Mouse (Mus musculus) lung, embryonic 15.5 days (tissue): ENCODE data around the gene Slc25a31. TPM values are rescaled to one million over a fixed set of nuclear protein-coding genes. Genes with fewer than 3 reads are reported as not detected.

Source experiments
- ATAC-seq: fragments of 200-750 bp; cut with Nextera tagmentation; 2 replicates; pipeline ENCODE4 v1.8.0; 2017; ENCODE audit warnings: moderate number of reproducible peaks, borderline replicate concordance; ENCODE audit not compliant: low FRiP score, low TSS enrichment; ENCODE audit errors: extremely low read depth
- H3K27ac ChIP-seq: fragments of 300-500 bp; sonication (generic); 2 replicates; pipeline ENCODE4 v1.5.1; 2015; ENCODE audit warnings: moderate library complexity, mild to moderate bottlenecking, inconsistent platforms
- H3K27me3 ChIP-seq: fragments of 300-500 bp; sonication (generic); 2 replicates; pipeline ENCODE4 v1.6.1; 2015; ENCODE audit warnings: inconsistent platforms
- H3K36me3 ChIP-seq: fragments of 300-500 bp; sonication (generic); 2 replicates; pipeline ENCODE4 v1.6.1; 2015; ENCODE audit warnings: inconsistent platforms
- H3K4me1 ChIP-seq: fragments of 300-500 bp; sonication (generic); 2 replicates; pipeline ENCODE4 v1.6.1; 2015; ENCODE audit warnings: inconsistent platforms
- H3K4me2 ChIP-seq: fragments of 300-500 bp; sonication (generic); 2 replicates; pipeline ENCODE4 v1.6.1; 2015; ENCODE audit warnings: inconsistent platforms, mild to moderate bottlenecking, moderate library complexity
- H3K4me3 ChIP-seq: fragments of 300-500 bp; sonication (generic); 2 replicates; pipeline ENCODE4 v1.5.1; 2015; ENCODE audit warnings: mild to moderate bottlenecking, inconsistent platforms
- H3K9ac ChIP-seq: fragments of 300-500 bp; sonication (generic); 2 replicates; pipeline ENCODE4 v1.6.1; 2015; ENCODE audit warnings: inconsistent platforms
- H3K9me3 ChIP-seq: fragments of 300-500 bp; sonication (generic); 2 replicates; pipeline ENCODE4 v1.6.1; 2016; ENCODE audit warnings: inconsistent platforms
- WGBS: fragments of 180-500 bp; shearing (Covaris S2); methylation state at CpG from one replicate; pipeline ENCODE4 v1.1.7; 2015; 5-methylcytosine and 5-hydroxymethylcytosine counted together
- polyA plus RNA-seq: library from polyadenylated mRNA; unstranded; fragments of >200 nt; fragmentation: Nextera tagmentation; extraction: Ambion mirVana; gene quantifications from 2 replicates; pipeline ENCODE4 v1.2.1, GENCODE M21; 2015

Slc25a31 gene
- polyA plus RNA-seq, 1 experiment from 2014 or later, result 0.11 TPM

- Histone ChIP-seq H3K4me3 (no peak overlapping the region), H3K4me2 (no peak overlapping the region), H3K27ac (no peak overlapping the region), H3K9me3 (no peaks in the 10 kb centered on the region), H3K36me3 (no peaks in the 10 kb centered on the region), H3K27me3 (no peaks in the 10 kb centered on the region), H3K9ac (no peak overlapping the region), H3K4me1 (0 out of 2 replicates have a peak, but pooled peaks cover 5% of the 10 kb centered on the region)
- no peak for ATAC-seq
- 51% methylated on average over 9 of the region's 9 CpGs for WGBS
Measured at GRCm38 (mm10) chr3:40686836-40687235, 21.8 kb upstream of the Slc25a31 start.

- Histone ChIP-seq H3K27me3 (no peaks in the 10 kb centered on the region), H3K4me2 (no peak overlapping the region), H3K36me3 (no peaks in the 10 kb centered on the region), H3K4me3 (no peak overlapping the region), H3K27ac (no peak overlapping the region), H3K9me3 (no peaks in the 10 kb centered on the region), H3K9ac (no peak overlapping the region), H3K4me1 (0 out of 2 replicates have a peak, but pooled peaks cover 5% of the 10 kb centered on the region)
- WGBS, result 75% methylated on average over 3 of the region's 3 CpGs
- no peak for ATAC-seq
Measured at GRCm38 (mm10) chr3:40687588-40687987, 21.1 kb upstream of the Slc25a31 start.

GRCm38 (mm10) chr3:40691566-40691965, 17.1 kb upstream of the Slc25a31 start:
- Histone ChIP-seq H3K9ac (no peak overlapping the region), H3K4me1 (0 out of 2 replicates have a peak, but pooled peaks cover 3% of the 10 kb centered on the region), H3K27ac (no peak overlapping the region), H3K9me3 (no peaks in the 10 kb centered on the region), H3K27me3 (no peaks in the 10 kb centered on the region), H3K4me2 (no peak overlapping the region), H3K36me3 (no peaks in the 10 kb centered on the region), H3K4me3 (no peak overlapping the region)
- ATAC-seq, result no peak
- 67% methylated on average over 6 of the region's 6 CpGs for WGBS

- H3K9me3 ChIP-seq, result no peaks in the 10 kb centered on the region
- 0 out of 2 replicates have a peak, but pooled peaks cover 3% of the 10 kb centered on the region for H3K4me1 ChIP-seq
- H3K4me2 ChIP-seq, result no peak overlapping the region
- no peak overlapping the region for H3K4me3 ChIP-seq
- no peak overlapping the region for H3K9ac ChIP-seq
- 64% methylated on average over 10 of the region's 10 CpGs for WGBS
- H3K27ac ChIP-seq, result no peak overlapping the region
- H3K36me3 ChIP-seq, result no peaks in the 10 kb centered on the region; the same call in 1 of the 2 replicates
- no peaks in the 10 kb centered on the region for H3K27me3 ChIP-seq
- no peak for ATAC-seq
Measured at GRCm38 (mm10) chr3:40693435-40693834, 15.2 kb upstream of the Slc25a31 start.

- no peak for ATAC-seq
- H3K4me2 ChIP-seq, result no peak overlapping the region
Measured at GRCm38 (mm10) chr3:40693960-40694359, 14.7 kb upstream of the Slc25a31 start.

GRCm38 (mm10) chr3:40694438-40694837, 14.2 kb upstream of the Slc25a31 start:
- no peak overlapping the region for H3K4me3 ChIP-seq
- no peak overlapping the region for H3K27ac ChIP-seq
- no peak overlapping the region for H3K4me2 ChIP-seq
- H3K36me3 ChIP-seq, result no peaks in the 10 kb centered on the region; the same call in 1 of the 2 replicates
- no peaks in the 10 kb centered on the region for H3K27me3 ChIP-seq
- no peak for ATAC-seq
- WGBS, result 27% methylated on average over 2 of the region's 2 CpGs
- H3K4me1 ChIP-seq, result 0 out of 2 replicates have a peak, but pooled peaks cover 3% of the 10 kb centered on the region
- H3K9ac ChIP-seq, result no peak overlapping the region
- H3K9me3 ChIP-seq, result no peaks in the 10 kb centered on the region

More at GRCm38 (mm10) chr3:40693960-40694359, 14.7 kb upstream of the Slc25a31 start:
- 0 out of 2 replicates have a peak, but pooled peaks cover 3% of the 10 kb centered on the region for H3K4me1 ChIP-seq
- H3K9me3 ChIP-seq, result no peaks in the 10 kb centered on the region
- H3K9ac ChIP-seq, result no peak overlapping the region
- no peak overlapping the region for H3K27ac ChIP-seq
- no peaks in the 10 kb centered on the region; the same call in 1 of the 2 replicates for H3K36me3 ChIP-seq
- 67% methylated on average over 7 of the region's 7 CpGs for WGBS
- H3K4me3 ChIP-seq, result no peak overlapping the region
- H3K27me3 ChIP-seq, result no peaks in the 10 kb centered on the region

GRCm38 (mm10) chr3:40695162-40695561, 13.5 kb upstream of the Slc25a31 start:
- Histone ChIP-seq H3K27ac (no peak overlapping the region), H3K27me3 (no peaks in the 10 kb centered on the region), H3K9me3 (no peaks in the 10 kb centered on the region), H3K9ac (no peak overlapping the region), H3K4me2 (no peak overlapping the region), H3K4me1 (0 out of 2 replicates have a peak, but pooled peaks cover 3% of the 10 kb centered on the region), H3K4me3 (no peak overlapping the region), H3K36me3 (no peaks in the 10 kb centered on the region; the same call in 1 of the 2 replicates)
- ATAC-seq, result no peak
- WGBS, result 98% methylated on average over 2 of the region's 2 CpGs

GRCm38 (mm10) chr3:40698834-40699233, 9.8 kb upstream of the Slc25a31 start:
- Histone ChIP-seq H3K9me3 (no peaks in the 10 kb centered on the region), H3K36me3 (no peaks in the 10 kb centered on the region; the same call in 1 of the 2 replicates), H3K4me2 (no peak overlapping the region), H3K4me3 (no peak overlapping the region), H3K27me3 (no peaks in the 10 kb centered on the region), H3K9ac (no peak overlapping the region), H3K27ac (no peak overlapping the region), H3K4me1 (0 out of 2 replicates have a peak, but pooled peaks cover 3% of the 10 kb centered on the region)
- no peak for ATAC-seq
- WGBS, result 61% methylated on average over 3 of the region's 3 CpGs

- Histone ChIP-seq H3K27ac (no peak overlapping the region), H3K36me3 (no peaks in the 10 kb centered on the region), H3K9me3 (no peaks in the 10 kb centered on the region), H3K9ac (no peak overlapping the region), H3K4me1 (no peaks in the 10 kb centered on the region), H3K4me3 (no peak overlapping the region), H3K4me2 (no peak overlapping the region), H3K27me3 (no peaks in the 10 kb centered on the region)
- no peak for ATAC-seq
- WGBS, result 42% methylated on average over 5 of the region's 5 CpGs
Measured at GRCm38 (mm10) chr3:40704816-40705430, 3.7 kb upstream of the Slc25a31 start.

GRCm38 (mm10) chr3:40716056-40716455, 7.4 kb downstream of the Slc25a31 start:
- Histone ChIP-seq H3K9ac (no peak overlapping the region), H3K4me1 (no peaks in the 10 kb centered on the region), H3K4me2 (no peak overlapping the region), H3K36me3 (no peaks in the 10 kb centered on the region), H3K4me3 (no peak overlapping the region), H3K27me3 (no peaks in the 10 kb centered on the region), H3K9me3 (no peaks in the 10 kb centered on the region), H3K27ac (no peak overlapping the region)
- ATAC-seq, result no peak
- 19% methylated on average over 1 of the region's 1 CpGs for WGBS

GRCm38 (mm10) chr3:40719022-40719421, 10.4 kb downstream of the Slc25a31 start:
- H3K9ac ChIP-seq, result no peak overlapping the region
- H3K4me1 ChIP-seq, result no peaks in the 10 kb centered on the region
- no peak for ATAC-seq
- WGBS, result 55% methylated on average over 3 of the region's 3 CpGs
- H3K9me3 ChIP-seq, result no peaks in the 10 kb centered on the region
- H3K36me3 ChIP-seq, result no peaks in the 10 kb centered on the region
- no peak overlapping the region for H3K4me2 ChIP-seq
- H3K27me3 ChIP-seq, result no peaks in the 10 kb centered on the region
- H3K27ac ChIP-seq, result no peak overlapping the region
- no peak overlapping the region for H3K4me3 ChIP-seq

GRCm38 (mm10) chr3:40738381-40738912, 29.8 kb downstream of the Slc25a31 start:
- no peak overlapping the region for H3K4me3 ChIP-seq
- H3K27me3 ChIP-seq, result no peaks in the 10 kb centered on the region
- H3K4me2 ChIP-seq, result no peak overlapping the region
- WGBS, result 66% methylated on average over 6 of the region's 6 CpGs
- no peaks in the 10 kb centered on the region for H3K36me3 ChIP-seq
- no peaks in the 10 kb centered on the region for H3K9me3 ChIP-seq
- no peak for ATAC-seq
- H3K4me1 ChIP-seq, result no peaks in the 10 kb centered on the region
- no peak overlapping the region for H3K27ac ChIP-seq
- H3K9ac ChIP-seq, result no peak overlapping the region
